Mouse (Mus musculus): ENCODE results near the gene Gm49403. TPM values are rescaled to one million over a fixed set of nuclear protein-coding genes. Genes with fewer than 3 reads are reported as not detected.
A peak's percentile ranks its signal among the peaks of the same experiment; 100 is the strongest.

The Gm49403 gene
- total and polyA plus RNA-seq, 3 experiments: not detected

DNA sequence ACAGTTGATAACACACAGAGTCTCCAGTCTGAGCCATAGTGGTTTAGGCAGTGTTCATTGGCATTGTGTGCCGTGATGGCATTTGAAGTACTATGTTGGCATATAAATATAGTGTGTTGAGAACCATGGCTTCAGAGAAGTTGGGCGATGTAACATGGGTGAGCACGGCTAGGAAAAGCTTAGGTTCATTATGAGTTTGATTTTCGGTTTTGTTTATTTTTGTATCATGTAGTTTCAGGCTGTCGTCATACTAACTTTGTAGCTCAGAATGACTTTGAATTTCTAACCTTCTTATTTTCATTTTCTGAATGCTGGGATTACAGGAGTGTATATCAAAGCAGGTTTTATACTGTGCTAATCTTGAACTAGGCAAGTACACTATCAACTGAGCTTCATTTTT, 19.7 kb downstream of the Gm49403 start:
- Histone ChIP-seq H3K4me1 (ENCODE audit: insufficient read depth, low read depth, low read length) (peaks cover 44% of the 10 kb centered on the region), H3K9me3 (replicated peaks) (no peaks in the 10 kb centered on the region), H3K36me3 (replicated peaks) (peaks cover 88% of the 10 kb centered on the region), H3K4me3 (ENCODE audit: low read depth, low read length) (no peak overlapping the region), H3K27me3 (ENCODE audit: insufficient read depth, low read length) (no peaks in the 10 kb centered on the region)
- ATAC-seq (ENCODE audit: extremely low read depth, insufficient number of reproducible peaks, low FRiP score, poor library complexity, severe bottlenecking) (no peak), DNase-seq (ENCODE audit: low spot score) (no peak)
- no peak for TF ChIP-seq GATA2 (IDR thresholded peaks at IDR 0.05; ENCODE audit: borderline replicate concordance, low read depth, low read length)
- TF ChIP-seq CTCF (IDR thresholded peaks at IDR 0.05; ENCODE audit: low read depth, low read length): no peak
- TF ChIP-seq POLR2AphosphoS5 (IDR thresholded peaks at IDR 0.05; ENCODE audit: insufficient replicate concordance, low read depth, low read length): no peak
- TF ChIP-seq TAL1 (conservative IDR thresholded peaks at IDR 0.05; ENCODE audit: low read depth, low read length): no peak
- no peak for TF ChIP-seq GATA1 (IDR thresholded peaks at IDR 0.05; ENCODE audit: borderline replicate concordance, low read length)

DNA sequence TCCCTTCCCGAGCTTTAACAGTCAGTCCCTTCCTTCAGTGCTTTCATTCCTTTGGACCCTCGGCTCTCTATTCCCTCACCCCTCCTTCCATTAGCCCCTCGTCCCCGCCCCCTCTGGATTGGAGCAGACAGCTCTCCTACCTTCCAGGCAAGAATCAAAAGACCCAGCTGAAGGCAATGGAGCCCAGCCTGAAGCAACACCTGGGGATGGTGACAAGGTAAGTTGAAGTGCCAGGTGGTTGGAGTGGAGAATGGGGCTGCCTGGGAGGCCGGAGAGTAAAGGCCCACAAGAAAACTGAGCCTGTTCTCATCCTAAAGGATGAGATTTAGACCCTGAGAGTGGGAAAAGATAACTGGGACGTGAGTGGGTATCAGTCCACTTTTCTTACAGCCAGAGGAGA, 24.8 kb downstream of the Gm49403 start:
- DNase-seq (ENCODE audit: low spot score) (no peak), ATAC-seq (ENCODE audit: extremely low read depth, insufficient number of reproducible peaks, low FRiP score, poor library complexity, severe bottlenecking) (no peak)
- Histone ChIP-seq H3K27me3 (ENCODE audit: insufficient read depth, low read length) (no peaks in the 10 kb centered on the region), H3K4me1 (ENCODE audit: insufficient read depth, low read depth, low read length) (peaks cover 13% of the 10 kb centered on the region), H3K36me3 (replicated peaks) (peaks cover 98% of the 10 kb centered on the region), H3K4me3 (ENCODE audit: low read depth, low read length) (no peak overlapping the region), H3K9me3 (replicated peaks) (no peaks in the 10 kb centered on the region)
- TF ChIP-seq GATA1 (IDR thresholded peaks at IDR 0.05; ENCODE audit: borderline replicate concordance, low read length) (no peak), TAL1 (conservative IDR thresholded peaks at IDR 0.05; ENCODE audit: low read depth, low read length) (no peak), CTCF (IDR thresholded peaks at IDR 0.05; ENCODE audit: low read depth, low read length) (no peak), GATA2 (IDR thresholded peaks at IDR 0.05; ENCODE audit: borderline replicate concordance, low read depth, low read length) (no peak), POLR2AphosphoS5 (IDR thresholded peaks at IDR 0.05; ENCODE audit: insufficient replicate concordance, low read depth, low read length) (no peak)

DNA sequence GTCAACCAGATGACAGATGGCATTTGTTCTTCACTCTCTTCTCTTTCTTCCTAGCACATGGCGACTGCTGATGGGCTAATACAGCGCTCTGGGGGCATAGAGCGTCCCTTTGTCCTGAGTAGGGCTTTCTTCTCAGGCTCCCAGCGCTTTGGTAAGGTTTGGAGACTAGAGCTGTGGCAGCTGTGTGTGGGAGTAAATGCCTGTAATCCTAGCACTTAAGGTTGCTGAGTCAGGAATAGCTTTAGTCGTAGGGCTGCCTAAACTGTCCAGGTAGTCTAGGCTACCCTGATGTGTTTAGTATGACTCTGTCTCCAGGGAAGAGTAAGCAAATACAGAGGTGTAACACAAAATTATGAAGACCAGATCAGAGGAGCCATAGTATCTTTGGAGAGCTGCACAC, 28.1 kb downstream of the Gm49403 start:
- Histone ChIP-seq H3K9me3 (replicated peaks) (no peaks in the 10 kb centered on the region), H3K4me1 (ENCODE audit: insufficient read depth, low read depth, low read length) (peaks cover 10% of the 10 kb centered on the region), H3K27me3 (ENCODE audit: insufficient read depth, low read length) (no peaks in the 10 kb centered on the region), H3K4me3 (ENCODE audit: low read depth, low read length) (no peak overlapping the region), H3K36me3 (replicated peaks) (peaks cover 100% of the 10 kb centered on the region)
- DNase-seq (ENCODE audit: low spot score) (no peak), ATAC-seq (ENCODE audit: extremely low read depth, insufficient number of reproducible peaks, low FRiP score, poor library complexity, severe bottlenecking) (no peak)
- TF ChIP-seq GATA2 (IDR thresholded peaks at IDR 0.05; ENCODE audit: borderline replicate concordance, low read depth, low read length) (no peak), POLR2AphosphoS5 (IDR thresholded peaks at IDR 0.05; ENCODE audit: insufficient replicate concordance, low read depth, low read length) (no peak), CTCF (IDR thresholded peaks at IDR 0.05; ENCODE audit: low read depth, low read length) (no peak), TAL1 (conservative IDR thresholded peaks at IDR 0.05; ENCODE audit: low read depth, low read length) (no peak), GATA1 (IDR thresholded peaks at IDR 0.05; ENCODE audit: borderline replicate concordance, low read length) (no peak)

GRCm38 (mm10) chr19:8914212-8914611, 30.5 kb downstream of the Gm49403 start:
- H3K27me3 ChIP-seq (ENCODE audit: insufficient read depth, low read length): no peaks in the 10 kb centered on the region

DNA sequence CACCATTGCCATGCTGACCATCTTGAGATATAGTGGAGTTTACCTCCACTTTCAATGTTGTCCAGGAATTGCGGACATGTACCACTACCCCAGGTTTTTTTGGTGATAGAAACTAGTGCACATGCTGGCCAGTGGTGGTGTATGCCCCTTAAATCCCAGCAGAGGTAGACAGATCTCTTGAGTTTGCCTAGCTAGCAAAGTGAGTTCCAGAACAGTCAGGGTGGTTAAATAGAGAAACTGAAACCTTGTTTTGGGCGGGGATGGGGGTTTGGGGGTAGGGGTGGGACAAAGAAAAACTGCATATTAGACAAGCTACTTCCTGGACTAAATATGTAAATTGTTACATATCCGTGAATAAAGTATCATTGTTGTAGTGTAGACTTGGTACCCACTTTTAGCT, 35.3 kb downstream of the Gm49403 start:
- Histone ChIP-seq H3K9me3 (replicated peaks) (no peaks in the 10 kb centered on the region), H3K36me3 (replicated peaks) (peaks cover 57% of the 10 kb centered on the region), H3K27me3 (ENCODE audit: insufficient read depth, low read length) (no peaks in the 10 kb centered on the region), H3K4me3 (ENCODE audit: low read depth, low read length) (no peak overlapping the region), H3K4me1 (ENCODE audit: insufficient read depth, low read depth, low read length) (peaks cover 45% of the 10 kb centered on the region)
- no peak for TF ChIP-seq TAL1 (conservative IDR thresholded peaks at IDR 0.05; ENCODE audit: low read depth, low read length)
- no peak for ATAC-seq (ENCODE audit: extremely low read depth, insufficient number of reproducible peaks, low FRiP score, poor library complexity, severe bottlenecking)
- DNase-seq (ENCODE audit: low spot score): no peak

More at GRCm38 (mm10) chr19:8914212-8914611, 30.5 kb downstream of the Gm49403 start:
- no peak for TF ChIP-seq TAL1 (conservative IDR thresholded peaks at IDR 0.05; ENCODE audit: low read depth, low read length)
- DNase-seq (ENCODE audit: low spot score): no peak
- H3K9me3 ChIP-seq (replicated peaks): no peaks in the 10 kb centered on the region
- ATAC-seq (ENCODE audit: extremely low read depth, insufficient number of reproducible peaks, low FRiP score, poor library complexity, severe bottlenecking): no peak
- peaks cover 86% of the 10 kb centered on the region for H3K36me3 ChIP-seq (replicated peaks)
- H3K4me3 ChIP-seq (ENCODE audit: low read depth, low read length): no peak overlapping the region
- H3K4me1 ChIP-seq (ENCODE audit: insufficient read depth, low read depth, low read length): peaks cover 5% of the 10 kb centered on the region; the same call in 1 of the 2 replicates

DNA sequence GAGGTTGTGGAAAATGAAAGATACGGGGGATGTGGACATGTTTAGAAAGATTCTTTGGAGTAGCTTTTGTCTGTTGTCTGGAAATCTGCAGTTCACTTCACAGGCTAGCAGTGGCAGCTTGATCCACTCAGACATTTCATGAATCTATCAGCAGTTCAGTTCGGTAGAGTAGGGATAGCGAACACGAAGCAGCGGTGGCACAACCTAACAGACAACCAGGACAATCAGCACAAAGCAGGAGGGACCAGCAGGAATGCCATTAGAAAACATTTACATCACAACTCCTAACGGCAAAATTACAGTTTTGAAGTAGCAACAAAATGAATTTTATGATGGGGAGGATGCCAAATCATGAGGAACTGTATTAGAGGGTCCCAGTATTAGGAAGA, 35.9 kb downstream of the Gm49403 start:
- ATAC-seq (ENCODE audit: extremely low read depth, insufficient number of reproducible peaks, low FRiP score, poor library complexity, severe bottlenecking) (no peak), DNase-seq (ENCODE audit: low spot score) (no peak)
- Histone ChIP-seq H3K9me3 (replicated peaks) (no peaks in the 10 kb centered on the region), H3K27me3 (ENCODE audit: insufficient read depth, low read length) (no peaks in the 10 kb centered on the region), H3K36me3 (replicated peaks) (peaks cover 56% of the 10 kb centered on the region), H3K4me1 (ENCODE audit: insufficient read depth, low read depth, low read length) (peaks cover 51% of the 10 kb centered on the region), H3K4me3 (ENCODE audit: low read depth, low read length) (peak overlapping the region; percentile 85)
- TF ChIP-seq GATA2 (IDR thresholded peaks at IDR 0.05; ENCODE audit: borderline replicate concordance, low read depth, low read length): no peak
- TF ChIP-seq POLR2AphosphoS5 (IDR thresholded peaks at IDR 0.05; ENCODE audit: insufficient replicate concordance, low read depth, low read length): no peak
- no peak for TF ChIP-seq TAL1 (conservative IDR thresholded peaks at IDR 0.05; ENCODE audit: low read depth, low read length)
- no peak for TF ChIP-seq CTCF (IDR thresholded peaks at IDR 0.05; ENCODE audit: low read depth, low read length)
- TF ChIP-seq GATA1 (IDR thresholded peaks at IDR 0.05; ENCODE audit: borderline replicate concordance, low read length): no peak

DNA sequence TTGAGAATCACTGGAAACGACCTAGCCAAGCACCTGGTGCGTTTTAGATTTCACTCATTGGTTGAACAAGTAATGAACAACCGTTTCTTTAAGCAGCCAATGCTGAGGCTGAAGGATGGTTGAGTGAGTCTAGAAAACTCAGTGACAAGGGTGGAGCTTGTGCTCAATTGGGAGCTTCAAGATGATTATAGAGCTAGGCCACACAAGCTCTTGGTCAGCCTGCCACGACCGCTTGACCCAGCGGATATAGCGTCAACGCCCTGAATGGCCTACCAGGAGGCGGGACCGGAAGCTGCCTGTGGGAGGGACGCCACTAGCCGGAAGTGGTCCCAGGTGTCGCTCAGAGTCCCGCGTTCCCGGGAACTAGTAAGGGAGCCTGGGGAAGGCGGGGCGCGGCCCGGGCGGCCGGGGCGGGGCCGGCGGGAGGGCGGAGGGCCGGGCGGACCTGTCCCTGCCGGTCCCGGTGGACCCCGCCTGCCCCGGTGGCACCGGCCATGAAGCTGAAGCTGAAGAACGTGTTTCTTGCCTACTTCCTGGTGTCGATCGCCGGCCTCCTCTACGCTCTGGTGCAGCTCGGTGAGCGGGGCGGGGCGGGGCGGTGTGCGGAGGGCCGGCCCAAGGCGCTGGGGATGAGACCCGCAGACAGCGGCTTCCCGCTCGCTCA, 36.5 kb downstream of the Gm49403 start, which contains the start of gene B3gat3:
TSS of gene B3gat3 (plus strand) at position 302 of the 664 bp plus-strand sequence.
- Histone ChIP-seq H3K4me3 (ENCODE audit: low read depth, low read length) (peak within 1 kb of the TSS; percentile 85), H3K36me3 (replicated peaks) (peaks cover 53% of the 10 kb centered on the region), H3K4me1 (ENCODE audit: insufficient read depth, low read depth, low read length) (peaks cover 53% of the 10 kb centered on the region), H3K27me3 (ENCODE audit: insufficient read depth, low read length) (no peaks in the 10 kb centered on the region), H3K9me3 (replicated peaks) (no peaks in the 10 kb centered on the region)
- ATAC-seq (ENCODE audit: extremely low read depth, insufficient number of reproducible peaks, low FRiP score, poor library complexity, severe bottlenecking) (peak; percentile 85), DNase-seq (ENCODE audit: low spot score) (peak; percentile 74)
- TF ChIP-seq GATA2 (IDR thresholded peaks at IDR 0.05; ENCODE audit: borderline replicate concordance, low read depth, low read length): no peak
- no peak for TF ChIP-seq GATA1 (IDR thresholded peaks at IDR 0.05; ENCODE audit: borderline replicate concordance, low read length)
- no peak for TF ChIP-seq POLR2AphosphoS5 (IDR thresholded peaks at IDR 0.05; ENCODE audit: insufficient replicate concordance, low read depth, low read length)
- TF ChIP-seq CTCF (IDR thresholded peaks at IDR 0.05; ENCODE audit: low read depth, low read length): no peak
- no peak for TF ChIP-seq TAL1 (conservative IDR thresholded peaks at IDR 0.05; ENCODE audit: low read depth, low read length)

Data from G1E (cell line).